Mouse (Mus musculus) brain, embryonic 14.5 days (tissue): Measurements from ENCODE around the gene Vim.

Experiments used
- CTCF ChIP-seq: fragments of 200-500 bp; IDR thresholded peaks from 2 replicates; pipeline ENCODE4 v1.5.1; 2012; ENCODE audit warnings: inconsistent platforms, mild to moderate bottlenecking, moderate library complexity, borderline replicate concordance; ENCODE audit not compliant: insufficient read depth, insufficient read length; ENCODE audit errors: extremely low read depth
- POLR2A ChIP-seq: fragments of 200-500 bp; IDR thresholded peaks from 2 replicates; pipeline ENCODE4 v1.6.1; 2012; ENCODE audit warnings: mild to moderate bottlenecking, inconsistent platforms, borderline replicate concordance; ENCODE audit not compliant: poor library complexity, insufficient read depth, insufficient read length, severe bottlenecking; ENCODE audit errors: extremely low read depth

GRCm38 (mm10) chr2:13579315-13579714 is 5.6 kb downstream of the Vim start:
- TF ChIP-seq POLR2A (no peak), CTCF (no peak)
